Mouse (Mus musculus): Measurements from ENCODE around the gene Pmf1. TPM values are rescaled to one million over a fixed set of nuclear protein-coding genes. Genes with fewer than 3 reads are reported as not detected.

The Pmf1 gene
- polyA plus RNA-seq (2017; shearing (Covaris generic)): 35.4 TPM

DNA sequence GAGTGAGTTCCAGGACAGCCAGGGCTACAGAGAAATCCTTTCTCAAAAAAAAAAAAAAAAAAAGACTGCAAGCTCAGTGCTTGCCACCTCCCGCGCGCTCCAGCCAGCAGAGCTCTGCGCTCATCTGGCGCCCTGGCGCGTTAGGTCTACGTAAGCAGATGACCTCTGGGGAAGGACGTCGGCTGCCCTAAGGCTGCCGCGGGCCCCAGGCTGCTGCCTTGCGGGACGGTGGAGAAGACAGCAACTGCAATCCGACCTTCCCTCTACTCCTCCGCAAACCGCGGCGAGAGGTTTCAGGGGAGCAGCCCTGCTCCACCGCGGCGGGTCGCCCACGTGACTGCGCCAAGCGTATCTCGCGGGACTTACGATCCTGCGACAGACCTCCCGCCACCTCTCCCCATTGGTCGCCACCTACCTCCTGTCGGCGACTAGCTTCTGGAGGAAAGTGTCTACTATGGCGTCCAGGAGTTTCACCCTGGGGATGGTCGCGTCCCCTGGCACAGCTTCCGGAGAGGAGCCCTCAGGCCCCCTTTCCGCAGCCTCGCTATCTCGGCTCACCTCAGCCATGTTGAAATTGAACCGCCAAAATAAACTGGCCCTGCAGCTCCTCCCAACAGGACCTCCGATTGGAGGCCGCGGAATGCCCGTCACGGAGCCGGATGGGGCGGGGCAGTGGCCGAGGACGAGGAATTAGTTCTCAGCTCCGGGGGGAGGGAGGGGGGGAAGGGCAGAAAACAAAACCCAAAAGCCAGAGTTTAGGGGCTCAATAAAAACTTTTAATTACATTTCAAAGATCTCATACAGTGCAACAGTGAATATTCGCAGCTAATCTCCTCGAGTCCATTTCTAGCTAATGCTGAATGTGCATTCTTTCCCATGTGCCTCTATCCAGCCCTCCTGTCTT lies at the start of gene Pmf1:
Gene Pmf1, minus strand, starts transcription at position 591 of the 904 bp plus-strand sequence.

DNA sequence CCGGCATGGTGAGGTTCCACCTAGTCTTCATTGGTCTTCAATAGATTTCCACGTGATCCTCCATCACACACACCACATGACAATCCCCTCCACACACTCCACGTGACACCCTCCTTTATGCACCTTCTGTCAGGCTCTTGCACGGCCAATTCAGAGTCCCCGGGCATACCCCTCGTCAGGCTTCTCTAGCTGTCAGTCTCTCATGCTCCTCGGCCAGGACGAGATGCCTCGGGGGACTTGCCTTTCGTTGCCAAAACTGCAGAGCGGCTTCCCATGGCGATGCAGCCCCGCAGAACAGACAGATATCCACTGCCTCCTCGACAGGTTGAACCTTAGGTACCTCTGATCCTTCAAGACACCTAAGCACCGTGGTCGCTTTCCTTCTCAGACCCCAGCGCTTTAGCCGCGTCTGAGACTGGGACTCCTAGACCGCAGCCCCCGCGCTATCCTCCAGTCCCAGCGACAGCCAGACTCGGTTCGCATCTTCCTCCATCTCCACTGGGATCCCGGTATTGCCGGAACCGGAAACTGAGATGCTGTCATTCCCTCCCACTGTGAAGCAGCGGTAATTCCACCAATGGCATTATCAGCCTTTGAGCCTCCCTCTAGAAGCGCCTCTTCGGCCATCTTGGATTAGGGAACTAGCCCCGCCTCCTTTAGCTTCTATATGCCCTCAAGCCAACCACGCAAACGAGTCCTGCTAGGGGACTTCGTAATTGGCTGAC lies 14.6 kb upstream of the Pmf1 start, which contains the start of gene Slc25a44:
Gene Slc25a44, minus strand, starts transcription at position 535 of the 725 bp plus-strand sequence.

DNA sequence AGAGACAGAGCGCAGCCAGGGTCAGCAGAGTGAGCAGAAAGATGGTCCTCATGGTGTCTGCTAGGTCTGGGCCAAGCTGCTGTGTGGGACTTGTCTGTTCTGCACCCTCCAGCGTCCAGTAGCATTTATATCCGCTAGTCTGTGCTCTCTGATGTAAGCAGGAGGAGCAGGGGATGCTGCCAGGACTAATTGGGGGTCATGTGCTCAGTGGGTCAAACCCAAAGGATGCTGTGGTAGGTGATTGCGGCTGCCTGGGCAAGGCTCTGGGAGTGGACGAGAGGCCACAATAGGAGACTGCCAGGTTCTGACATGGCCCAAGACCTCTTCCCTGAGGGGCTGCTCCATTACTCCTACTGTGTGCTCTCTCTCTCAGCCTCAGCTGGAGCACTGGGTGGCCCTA lies 25.8 kb downstream of the Pmf1 start, which contains the start of gene Bglap:
Gene Bglap, minus strand, starts transcription at position 101 of the 400 bp plus-strand sequence.

DNA sequence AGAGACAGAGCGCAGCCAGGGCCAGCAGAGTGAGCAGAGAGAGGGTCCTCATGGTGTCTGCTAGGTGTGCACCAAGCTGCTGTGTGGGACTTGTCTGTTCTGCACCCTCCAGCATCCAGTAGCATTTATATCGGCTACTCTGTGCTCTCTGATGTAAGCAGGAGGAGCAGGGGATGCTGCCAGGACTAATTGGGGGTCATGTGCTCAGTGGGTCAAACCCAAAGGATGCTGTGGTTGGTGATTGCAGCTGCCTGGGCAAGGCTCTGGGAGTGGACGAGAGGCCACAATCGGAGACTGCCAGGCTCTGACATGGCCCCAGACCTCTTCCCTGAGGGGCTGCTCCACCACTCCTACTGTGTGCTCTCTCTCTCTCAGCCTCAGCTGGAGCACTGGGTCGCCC lies 31.5 kb downstream of the Pmf1 start, which contains the start of gene Bglap2:
Gene Bglap2, minus strand, starts transcription at position 101 of the 400 bp plus-strand sequence.

DNA sequence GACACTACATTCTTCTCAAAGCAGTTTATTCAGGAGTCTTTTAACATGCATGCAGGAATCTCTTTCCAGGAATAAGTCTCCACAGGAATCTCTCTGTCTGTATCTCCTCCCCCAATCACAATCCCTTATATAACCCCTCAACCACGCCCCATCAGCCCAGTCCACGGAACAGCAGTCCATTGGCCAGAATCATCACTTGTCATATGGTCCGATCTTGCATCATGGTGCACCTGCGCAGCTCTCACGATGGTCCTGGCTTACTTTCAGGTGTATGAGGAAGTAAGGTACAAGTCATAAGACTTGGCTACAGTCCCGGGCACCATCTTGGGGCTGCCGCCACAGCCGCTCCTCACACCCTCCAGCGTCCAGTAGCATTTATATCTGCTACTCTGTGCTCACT lies 37.5 kb downstream of the Pmf1 start, which contains the start of gene Bglap3:
Gene Bglap3, minus strand, starts transcription at position 101 of the 400 bp plus-strand sequence.

GRCm38 (mm10) chr3:88364337-88364736 lies 45.8 kb downstream of the Pmf1 start, which contains the start of gene Paqr6:
Gene Paqr6, plus strand, starts transcription at chr3:88364584.

Other genes with a start within 250 kb of the Pmf1 start
- gene Rhbg, start 155.6 kb downstream of the Pmf1 start, polyA plus RNA-seq (2017; shearing (Covaris generic)): not detected
- gene Gm38392, start 123.1 kb downstream of the Pmf1 start, polyA plus RNA-seq (2017; shearing (Covaris generic)): not detected
- 8.1 TPM for gene Tsacc, start 113.3 kb downstream of the Pmf1 start, polyA plus RNA-seq (2017; shearing (Covaris generic))
- gene Cct3, start 113.2 kb downstream of the Pmf1 start, polyA plus RNA-seq (2017; shearing (Covaris generic)): 339 TPM
- 338 TPM for gene Glmp, start 85.3 kb downstream of the Pmf1 start, polyA plus RNA-seq (2017; shearing (Covaris generic))
- 1.1 TPM for gene Tmem79, start 74.2 kb downstream of the Pmf1 start, polyA plus RNA-seq (2017; shearing (Covaris generic))
- gene Smg5, start 74.1 kb downstream of the Pmf1 start, polyA plus RNA-seq (2017; shearing (Covaris generic)): 59.8 TPM
- gene Paqr6, start 45.7 kb downstream of the Pmf1 start, polyA plus RNA-seq (2017; shearing (Covaris generic)): not detected
- 0.25 TPM for gene Bglap3, start 37.6 kb downstream of the Pmf1 start, polyA plus RNA-seq (2017; shearing (Covaris generic))
- not detected for gene Bglap2, start 31.6 kb downstream of the Pmf1 start, polyA plus RNA-seq (2017; shearing (Covaris generic))
- gene Bglap, start 25.9 kb downstream of the Pmf1 start, polyA plus RNA-seq (2017; shearing (Covaris generic)): not detected
- 16.6 TPM for gene Slc25a44, start 14.8 kb upstream of the Pmf1 start, polyA plus RNA-seq (2017; shearing (Covaris generic))
- gene Sema4a, start 50.9 kb upstream of the Pmf1 start, polyA plus RNA-seq (2017; shearing (Covaris generic)): 67.7 TPM
- gene Lmna, start 99.6 kb upstream of the Pmf1 start, polyA plus RNA-seq (2017; shearing (Covaris generic)): 9.6 TPM
- gene Mex3a, start 122.1 kb upstream of the Pmf1 start, polyA plus RNA-seq (2017; shearing (Covaris generic)): 0.38 TPM
- gene Rab25, start 138.0 kb upstream of the Pmf1 start, polyA plus RNA-seq (2017; shearing (Covaris generic)): not detected
- gene Lamtor2, start 142.7 kb upstream of the Pmf1 start, polyA plus RNA-seq (2017; shearing (Covaris generic)): 183 TPM
- 66.9 TPM for gene Ubqln4, start 143.4 kb upstream of the Pmf1 start, polyA plus RNA-seq (2017; shearing (Covaris generic))
- 126 TPM for gene Ssr2, start 165.5 kb upstream of the Pmf1 start, polyA plus RNA-seq (2017; shearing (Covaris generic))
- 126 TPM for gene Arhgef2, start 195.6 kb upstream of the Pmf1 start, polyA plus RNA-seq (2017; shearing (Covaris generic))
- gene Rxfp4, start 242.8 kb upstream of the Pmf1 start, polyA plus RNA-seq (2017; shearing (Covaris generic)): not detected

All from CD4-positive, CD25-positive, alpha-beta regulatory T cell (primary cell).